Mouse (Mus musculus) midbrain, embryonic 14.5 days (tissue): ENCODE data around the gene Vmn2r57. TPM values are rescaled to one million over a fixed set of nuclear protein-coding genes. Genes with fewer than 3 reads are reported as not detected.
"Not testable (repeated sequence)": the region's sequence is repeated elsewhere in the genome, so short reads cannot be mapped to it uniquely, and the experiment has no call there.

Source experiments
- ATAC-seq: fragments of 200-750 bp; cut with Nextera tagmentation; 2 replicates; pipeline ENCODE4 v1.8.0; 2017; ENCODE audit warnings: moderate number of reproducible peaks, moderate library complexity; ENCODE audit not compliant: low FRiP score, low TSS enrichment
- DNase-seq: peaks from one replicate; pipeline ENCODE4 v3.0.0-alpha.2; 2015
- H3K27ac ChIP-seq: fragments of 300-500 bp; sonication (generic); replicated peaks from 2 replicates; pipeline ENCODE4 v1.5.1; 2014; ENCODE audit warnings: mild to moderate bottlenecking, low read depth, low read length, moderate library complexity
- H3K27me3 ChIP-seq: fragments of 300-500 bp; sonication (generic); 2 replicates; pipeline ENCODE4 v1.6.1; 2014; ENCODE audit warnings: low read length, control low read depth, mixed read lengths; ENCODE audit not compliant: control insufficient read depth, insufficient read depth
- H3K36me3 ChIP-seq: fragments of 300-500 bp; sonication (generic); 2 replicates; pipeline ENCODE4 v1.6.1; 2014; ENCODE audit warnings: low read length, control low read depth; ENCODE audit not compliant: control insufficient read depth, insufficient read depth
- H3K4me1 ChIP-seq: fragments of 300-500 bp; sonication (generic); 2 replicates; pipeline ENCODE4 v1.6.1; 2014; ENCODE audit warnings: mild to moderate bottlenecking, antibody characterized with exemption, low read length, control low read depth; ENCODE audit not compliant: control insufficient read depth, insufficient read depth
- H3K4me2 ChIP-seq: fragments of 300-500 bp; sonication (generic); 2 replicates; pipeline ENCODE4 v1.6.1; 2014; ENCODE audit warnings: mild to moderate bottlenecking, low read length, moderate library complexity
- H3K4me3 ChIP-seq: fragments of 300-500 bp; sonication (generic); replicated peaks from 2 replicates; pipeline ENCODE4 v1.5.1; 2014; ENCODE audit warnings: low read depth, low read length
- H3K9ac ChIP-seq: fragments of 300-500 bp; sonication (generic); replicated peaks from 2 replicates; pipeline ENCODE4 v1.6.1; 2014; ENCODE audit warnings: mild to moderate bottlenecking, low read length, moderate library complexity
- H3K9me3 ChIP-seq: fragments of 300-500 bp; sonication (generic); 2 replicates; pipeline ENCODE4 v1.6.1; 2016; ENCODE audit warnings: low read length, control low read depth, mixed read lengths; ENCODE audit not compliant: control insufficient read depth
- WGBS: fragments of 180-500 bp; shearing (Covaris S2); extraction: QIAGEN DNeasy Blood & Tissue Kit; methylation state at CpG from one replicate; pipeline ENCODE4 v1.1.7; 2014; 5-methylcytosine and 5-hydroxymethylcytosine counted together
- polyA plus RNA-seq: library from polyadenylated mRNA; unstranded; fragments of >200 nt; fragmentation: Nextera tagmentation; extraction: Ambion mirVana; gene quantifications from 2 replicates; pipeline ENCODE4 v1.2.1, GENCODE M21; 2014

The Vmn2r57 gene
- polyA plus RNA-seq = 0.47 and 0.51 TPM in 2 replicates

- H3K9me3 ChIP-seq, H3K4me3 ChIP-seq, H3K27me3 ChIP-seq, ATAC-seq, DNase-seq, H3K27ac ChIP-seq, H3K4me1 ChIP-seq, H3K4me2 ChIP-seq, H3K36me3 ChIP-seq, H3K9ac ChIP-seq: not testable (repeated sequence)
- 77% methylated on average over 1 of the region's 1 CpGs for WGBS
Measured at GRCm38 (mm10) chr7:41448596-41448995, at the start of gene Vmn2r57. Gene Vmn2r57 (minus strand): TSS chr7:41448696.

- H3K36me3 ChIP-seq = no peaks in the 10 kb centered on the region
- WGBS = 99% methylated on average over 2 of the region's 2 CpGs
- ATAC-seq (no peak), DNase-seq (no peak)
- H3K9me3 ChIP-seq = peaks cover 11% of the 10 kb centered on the region; the same call in 1 of the 2 replicates
- H3K27ac ChIP-seq = no peak overlapping the region
- H3K27me3 ChIP-seq = no peaks in the 10 kb centered on the region
- H3K4me2 ChIP-seq = no peak overlapping the region
- no peak overlapping the region for H3K9ac ChIP-seq
- no peak overlapping the region for H3K4me3 ChIP-seq
- H3K4me1 ChIP-seq = no peaks in the 10 kb centered on the region
Measured at GRCm38 (mm10) chr7:41497871-41498270, 49.4 kb upstream of the Vmn2r57 start.

- Histone ChIP-seq H3K4me1 (no peaks in the 10 kb centered on the region), H3K36me3 (no peaks in the 10 kb centered on the region), H3K27ac (no peak overlapping the region), H3K27me3 (no peaks in the 10 kb centered on the region), H3K4me3 (no peak overlapping the region), H3K4me2 (peak overlapping the region; percentile 37), H3K9me3 (no peaks in the 10 kb centered on the region), H3K9ac (0 out of 2 replicates have a peak overlapping the region, but pooled peaks have one; percentile 20)
- ATAC-seq (peak; percentile 55; the same call in 1 of the 2 replicates), DNase-seq (peak; percentile 15)
- 7% methylated on average over 10 of the region's 10 CpGs for WGBS
Measured at GRCm38 (mm10) chr7:41451864-41452263, 3.4 kb upstream of the Vmn2r57 start.

GRCm38 (mm10) chr7:41394130-41394529 lies 54.4 kb downstream of the Vmn2r57 start:
- Histone ChIP-seq H3K9ac (no peak overlapping the region), H3K27me3 (no peaks in the 10 kb centered on the region), H3K9me3 (0 out of 2 replicates have a peak, but pooled peaks cover 2% of the 10 kb centered on the region), H3K4me2 (peak overlapping the region; percentile 60), H3K36me3 (no peaks in the 10 kb centered on the region), H3K4me1 (no peaks in the 10 kb centered on the region), H3K27ac (no peak overlapping the region), H3K4me3 (no peak overlapping the region; the same call in 1 of the 2 replicates)
- 69% methylated on average over 4 of the region's 4 CpGs for WGBS
- ATAC-seq = no peak
- peak; percentile 18 for DNase-seq

DNA sequence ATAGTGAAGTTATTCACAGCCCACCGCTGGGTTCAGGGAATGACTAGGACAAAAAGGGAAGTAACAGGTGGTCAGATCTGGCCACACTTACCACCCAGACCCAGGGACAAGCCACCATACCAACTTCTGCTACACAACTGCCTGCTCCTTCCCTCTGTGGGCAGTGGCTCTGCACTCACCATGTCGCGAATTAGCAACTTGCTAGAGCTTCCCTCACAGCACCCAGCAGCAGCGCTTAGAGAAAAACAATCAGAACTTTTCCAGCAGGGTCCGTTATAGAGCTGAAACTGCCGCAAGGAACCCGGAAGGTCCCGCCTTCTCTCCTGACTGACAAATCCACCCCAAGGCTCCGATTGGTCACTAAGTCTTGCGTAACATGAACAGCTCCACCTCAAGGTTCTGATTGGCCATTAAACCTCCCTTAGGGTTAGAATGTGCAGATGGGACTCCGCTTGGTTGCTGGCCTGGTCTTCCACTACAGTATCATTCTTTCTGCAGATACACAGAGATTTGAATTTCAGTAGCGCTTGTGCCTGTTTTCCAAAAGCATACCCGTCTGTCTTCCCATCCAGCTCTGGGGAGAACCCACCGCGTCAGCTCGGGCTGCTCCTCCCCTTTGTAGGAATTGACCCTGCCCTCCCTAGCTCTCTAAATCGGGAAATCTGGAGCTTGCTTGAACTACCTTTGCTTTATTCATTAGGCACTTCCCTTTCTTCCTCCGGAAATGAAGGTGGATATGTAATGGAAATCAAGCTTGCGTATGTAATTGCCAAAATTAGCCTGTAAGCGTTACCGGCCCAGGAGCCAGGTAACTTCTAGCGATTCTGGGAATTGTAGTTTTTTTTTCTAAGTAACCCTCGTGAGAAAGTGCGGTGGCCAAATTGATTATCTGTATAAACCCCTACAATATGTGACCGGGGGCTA lies 55.2 kb downstream of the Vmn2r57 start, which contains the start of gene AI987944:
TSS of gene AI987944 (minus strand) at position 332 of the 924 bp plus-strand sequence.
- Histone ChIP-seq H3K4me2 (peak within 1 kb of the TSS; percentile 60), H3K36me3 (no peaks in the 10 kb centered on the region), H3K9ac (peak within 1 kb of the TSS; percentile 64), H3K27me3 (no peaks in the 10 kb centered on the region), H3K9me3 (0 out of 2 replicates have a peak, but pooled peaks cover 2% of the 10 kb centered on the region), H3K4me3 (peak within 1 kb of the TSS; percentile 62), H3K27ac (peak within 1 kb of the TSS; percentile 86), H3K4me1 (no peaks in the 10 kb centered on the region)
- peak; percentile 94 for DNase-seq
- ATAC-seq = peak; percentile 99
- under 1% methylated on average over 25 of the region's 25 CpGs for WGBS

Other genes starting within 250 kb of the Vmn2r57 start
- 6.9 and 9.6 TPM in 2 replicates for gene AI987944, start 55.3 kb downstream of the Vmn2r57 start, polyA plus RNA-seq
- gene Gm20449, start 50.7 kb upstream of the Vmn2r57 start, polyA plus RNA-seq = 0.11 and 0.18 TPM in 2 replicates
- gene AW146154, start 51.2 kb upstream of the Vmn2r57 start, polyA plus RNA-seq = 3.6 and 4.5 TPM in 2 replicates
- not detected in 2 replicates for gene Gm6871, start 125.0 kb upstream of the Vmn2r57 start, polyA plus RNA-seq
- gene 2610021A01Rik, start 150.5 kb upstream of the Vmn2r57 start, polyA plus RNA-seq = 18.5 and 19.5 TPM in 2 replicates
- gene Zfp788, start 184.5 kb upstream of the Vmn2r57 start, polyA plus RNA-seq = 28.3 and 33.5 TPM in 2 replicates